Mouse (Mus musculus) limb, embryonic 13.5 days (tissue): ENCODE results near the gene Mmp25. TPM values are rescaled to one million over a fixed set of nuclear protein-coding genes. Genes with fewer than 3 reads are reported as not detected.

Experiments
- ATAC-seq: fragments of 200-750 bp; cut with Nextera tagmentation; 2 replicates; pipeline ENCODE4 v1.8.0; 2017; ENCODE audit warnings: low read depth, moderate number of reproducible peaks, moderate TSS enrichment; ENCODE audit not compliant: low FRiP score
- H3K27ac ChIP-seq: fragments of 300-500 bp; sonication (generic); 2 replicates; pipeline ENCODE4 v1.5.1; 2015; ENCODE audit warnings: inconsistent platforms, mild to moderate bottlenecking, moderate library complexity
- H3K27me3 ChIP-seq: fragments of 300-500 bp; sonication (generic); 2 replicates; pipeline ENCODE4 v1.6.1; 2015; ENCODE audit warnings: mild to moderate bottlenecking, inconsistent platforms
- H3K36me3 ChIP-seq: fragments of 300-500 bp; sonication (generic); 2 replicates; pipeline ENCODE4 v1.6.1; 2015; ENCODE audit warnings: inconsistent platforms, mild to moderate bottlenecking, moderate library complexity
- H3K4me1 ChIP-seq: fragments of 300-500 bp; sonication (generic); 2 replicates; pipeline ENCODE4 v1.6.1; 2015; ENCODE audit warnings: inconsistent platforms
- H3K4me2 ChIP-seq: fragments of 300-500 bp; sonication (generic); replicated peaks from 2 replicates; pipeline ENCODE4 v1.6.1; 2015; ENCODE audit warnings: inconsistent platforms, mild to moderate bottlenecking, moderate library complexity
- H3K4me3 ChIP-seq: fragments of 300-500 bp; sonication (generic); 2 replicates; pipeline ENCODE4 v1.5.1; 2015; ENCODE audit warnings: moderate library complexity, mild to moderate bottlenecking, inconsistent platforms
- H3K9ac ChIP-seq: fragments of 300-500 bp; sonication (generic); 2 replicates; pipeline ENCODE4 v1.6.1; 2015; ENCODE audit warnings: mild to moderate bottlenecking, inconsistent platforms
- H3K9me3 ChIP-seq: fragments of 300-500 bp; sonication (generic); 2 replicates; pipeline ENCODE4 v1.6.1; 2016; ENCODE audit warnings: inconsistent platforms
- WGBS: fragments of 180-500 bp; shearing (Covaris S2); methylation state at CpG from one replicate; pipeline ENCODE4 v1.1.7; 2015; 5-methylcytosine and 5-hydroxymethylcytosine counted together
- polyA plus RNA-seq: library from polyadenylated mRNA; unstranded; fragments of >200 nt; fragmentation: Nextera tagmentation; extraction: Ambion mirVana; gene quantifications from 2 replicates; pipeline ENCODE4 v1.2.1, GENCODE M21; 2015

Mmp25 gene
- polyA plus RNA-seq, 1 experiment from 2014 or later: 0.81 TPM

- H3K4me3 ChIP-seq: peak overlapping the region; percentile 53
- peak; percentile 77 for ATAC-seq
- no peaks in the 10 kb centered on the region for H3K27me3 ChIP-seq
- 9% methylated on average over 13 of the region's 13 CpGs for WGBS
- peak overlapping the region; percentile 67 for H3K9ac ChIP-seq
- H3K27ac ChIP-seq: peak overlapping the region; percentile 81
- H3K36me3 ChIP-seq: no peaks in the 10 kb centered on the region
- no peaks in the 10 kb centered on the region for H3K9me3 ChIP-seq
- H3K4me1 ChIP-seq: no peaks in the 10 kb centered on the region
- peak overlapping the region; percentile 73 for H3K4me2 ChIP-seq
These were observed 52.2 kb downstream of the Mmp25 start for GRCm38 (mm10) chr17:23592926-23593300.

GRCm38 (mm10) chr17:23592208-23592925 lies 52.7 kb downstream of the Mmp25 start:
- H3K36me3 ChIP-seq: no peaks in the 10 kb centered on the region
- no peaks in the 10 kb centered on the region for H3K27me3 ChIP-seq
- WGBS: 7% methylated on average over 34 of the region's 34 CpGs
- H3K4me3 ChIP-seq: peak overlapping the region; percentile 53
- H3K4me1 ChIP-seq: no peaks in the 10 kb centered on the region
- no peaks in the 10 kb centered on the region for H3K9me3 ChIP-seq
- H3K27ac ChIP-seq: peak overlapping the region; percentile 81
- ATAC-seq: peak; percentile 100
- peak overlapping the region; percentile 67 for H3K9ac ChIP-seq
- H3K4me2 ChIP-seq: peak overlapping the region; percentile 73

GRCm38 (mm10) chr17:23587253-23587652 lies 57.8 kb downstream of the Mmp25 start:
- no peak overlapping the region for H3K9ac ChIP-seq
- H3K27me3 ChIP-seq: no peaks in the 10 kb centered on the region
- H3K36me3 ChIP-seq: peaks cover 14% of the 10 kb centered on the region
- WGBS: 70% methylated on average over 2 of the region's 2 CpGs
- no peak overlapping the region for H3K4me3 ChIP-seq
- peaks cover 20% of the 10 kb centered on the region for H3K4me1 ChIP-seq
- no peak overlapping the region for H3K4me2 ChIP-seq
- H3K27ac ChIP-seq: no peak overlapping the region
- ATAC-seq: no peak
- no peaks in the 10 kb centered on the region for H3K9me3 ChIP-seq

- ATAC-seq: peak; percentile 88
- under 1% methylated on average over 22 of the region's 22 CpGs for WGBS
- H3K27ac ChIP-seq: no peak overlapping the region
These were observed 59.2 kb downstream of the Mmp25 start for GRCm38 (mm10) chr17:23585721-23586491.

GRCm38 (mm10) chr17:23584786-23585185 lies 60.3 kb downstream of the Mmp25 start:
- Histone ChIP-seq H3K9ac (peak overlapping the region; percentile 78), H3K36me3 (peaks cover 36% of the 10 kb centered on the region), H3K27ac (no peak overlapping the region), H3K4me1 (peaks cover 20% of the 10 kb centered on the region), H3K27me3 (no peaks in the 10 kb centered on the region), H3K4me2 (peak overlapping the region; percentile 93), H3K4me3 (peak overlapping the region; percentile 58), H3K9me3 (no peaks in the 10 kb centered on the region)
- WGBS: 84% methylated on average over 8 of the region's 8 CpGs
- no peak for ATAC-seq

More at GRCm38 (mm10) chr17:23585721-23586491, 59.2 kb downstream of the Mmp25 start:
- Histone ChIP-seq H3K4me2 (peak overlapping the region; percentile 93), H3K4me3 (peak overlapping the region; percentile 58), H3K9me3 (no peaks in the 10 kb centered on the region), H3K27me3 (no peaks in the 10 kb centered on the region), H3K9ac (peak overlapping the region; percentile 78), H3K36me3 (peaks cover 25% of the 10 kb centered on the region), H3K4me1 (peaks cover 20% of the 10 kb centered on the region)

Other genes starting within 250 kb of the Mmp25 start
- gene Vmn2r117, start 165.6 kb downstream of the Mmp25 start, polyA plus RNA-seq: not detected in 2 replicates
- 21.0 and 21.7 TPM in 2 replicates for gene Zfp213, start 81.0 kb downstream of the Mmp25 start, polyA plus RNA-seq
- gene Zfp13, start 45.8 kb downstream of the Mmp25 start, polyA plus RNA-seq: 19.9 and 22.2 TPM in 2 replicates
- gene Zscan10, start 44.4 kb downstream of the Mmp25 start, polyA plus RNA-seq: 0.56 and 0.57 TPM in 2 replicates
- gene Bicdl2, start 15.2 kb upstream of the Mmp25 start, polyA plus RNA-seq: 1.7 and 2.2 TPM in 2 replicates
- gene Hcfc1r1, start 28.3 kb upstream of the Mmp25 start, polyA plus RNA-seq: 65.0 and 66.9 TPM in 2 replicates
- gene Thoc6, start 28.6 kb upstream of the Mmp25 start, polyA plus RNA-seq: 45.6 and 48.4 TPM in 2 replicates
- gene Tnfrsf12a, start 32.2 kb upstream of the Mmp25 start, polyA plus RNA-seq: 15.4 and 17.1 TPM in 2 replicates
- gene Cldn6, start 34.0 kb upstream of the Mmp25 start, polyA plus RNA-seq: 16.8 and 19.8 TPM in 2 replicates
- 8.3 and 10.1 TPM in 2 replicates for gene Cldn9, start 38.7 kb upstream of the Mmp25 start, polyA plus RNA-seq
- gene 1520401A03Rik, start 77.5 kb upstream of the Mmp25 start, polyA plus RNA-seq: 2.3 and 3.0 TPM in 2 replicates
- 47.5 and 52.8 TPM in 2 replicates for gene Pkmyt1, start 81.1 kb upstream of the Mmp25 start, polyA plus RNA-seq
- 15.5 and 16.1 TPM in 2 replicates for gene Paqr4, start 95.6 kb upstream of the Mmp25 start, polyA plus RNA-seq
- gene Kremen2, start 100.6 kb upstream of the Mmp25 start, polyA plus RNA-seq: 39.5 and 46.3 TPM in 2 replicates
- 103 and 107 TPM in 2 replicates for gene Flywch1, start 126.3 kb upstream of the Mmp25 start, polyA plus RNA-seq
- gene Flywch2, start 140.8 kb upstream of the Mmp25 start, polyA plus RNA-seq: 68.0 and 70.5 TPM in 2 replicates
- gene Srrm2, start 145.3 kb upstream of the Mmp25 start, polyA plus RNA-seq: 606 and 615 TPM in 2 replicates
- 1,219 and 1,256 TPM in 2 replicates for gene Elob, start 183.9 kb upstream of the Mmp25 start, polyA plus RNA-seq
- gene Prss33, start 190.8 kb upstream of the Mmp25 start, polyA plus RNA-seq: not detected in 2 replicates
- not detected in 2 replicates for gene Prss32, start 198.6 kb upstream of the Mmp25 start, polyA plus RNA-seq
- 1.7 and 2.4 TPM in 2 replicates for gene Prss41, start 198.9 kb upstream of the Mmp25 start, polyA plus RNA-seq
- gene Prss21, start 222.8 kb upstream of the Mmp25 start, polyA plus RNA-seq: not detected in 2 replicates
- gene Dcpp1, start 235.6 kb upstream of the Mmp25 start, polyA plus RNA-seq: not detected in 2 replicates
- gene Dcpp2, start 235.6 kb upstream of the Mmp25 start, polyA plus RNA-seq: not detected in 2 replicates